Comparison of ENCODE assay signal across 25 mouse cellular contexts in genomic region chr6:115911763-115912162, GRCm38 (mm10). TPM values are rescaled to one million over a fixed set of nuclear protein-coding genes. Genes with fewer than 3 reads are reported as not detected.
DNase-seq lines count a peak whose midpoint lies in the region; ATAC-seq and TF ChIP-seq lines count a peak whose summit lies in the region.
"Had no signal": no experiment of that assay in that cellular context is flagged by ENCODE, and none has a peak within 500 bp of the region (broad histone marks: within the 10 kb centered on the region; RNA-seq: fewer than 3 reads in every experiment).

No protein-coding gene starts in this region.

- WGBS in kidney, adult 2 months = 79% methylated on average over 6 of the region's 6 CpGs
- WGBS in kidney, embryonic 14.5 days = 79% methylated on average over 6 of the region's 6 CpGs
- 66% methylated on average over 6 of the region's 6 CpGs for WGBS in heart, embryonic 16.5 days
- WGBS in thymus, adult 2 months = 95% methylated on average over 6 of the region's 6 CpGs

- no peak overlapping the region for H3K4me2 ChIP-seq in kidney, embryonic 14.5 days (replicated peaks; ENCODE audit: low read depth, low read length)
- no peak overlapping the region for H3K4me2 ChIP-seq in heart, embryonic 16.5 days (ENCODE audit: low read depth, low read length)
- H3K4me2 ChIP-seq: neural tube, embryonic 13.5 days had no signal

- no peak for TF ChIP-seq CTCF in gastrocnemius, adult 2 months (IDR thresholded peaks at IDR 0.05)
- TF ChIP-seq CTCF in kidney, adult 2 months (conservative IDR thresholded peaks at IDR 0.05; ENCODE audit: insufficient read depth, insufficient read length, low read depth, low read length) = no peak
- TF ChIP-seq CTCF in thymus, adult 2 months (IDR thresholded peaks at IDR 0.05; ENCODE audit: borderline replicate concordance, control insufficient read depth, extremely low read depth, insufficient read depth, low read length, poor library complexity) = no peak

- no peaks in the 10 kb centered on the region for H3K27me3 ChIP-seq in kidney, adult 2 months (replicated peaks; ENCODE audit: control insufficient read depth, insufficient read depth, low read length)
- no peaks in the 10 kb centered on the region for H3K27me3 ChIP-seq in kidney, embryonic 14.5 days (ENCODE audit: control insufficient read depth, insufficient read depth, low read length)
- no peaks in the 10 kb centered on the region for H3K27me3 ChIP-seq in heart, embryonic 16.5 days (ENCODE audit: control insufficient read depth, insufficient read depth, low read length)
- H3K27me3 ChIP-seq in thymus, adult 2 months (ENCODE audit: control insufficient read depth, insufficient read depth, low read length) = no peaks in the 10 kb centered on the region
- H3K27me3 ChIP-seq: neural tube, embryonic 13.5 days had no signal

- H3K4me1 ChIP-seq in kidney, adult 2 months (ENCODE audit: control insufficient read depth, insufficient read depth, low read length) = no peaks in the 10 kb centered on the region
- peaks cover 39% of the 10 kb centered on the region for H3K4me1 ChIP-seq in kidney, embryonic 14.5 days (ENCODE audit: control insufficient read depth, insufficient read depth, low read length)
- H3K4me1 ChIP-seq in brown adipose tissue, adult 24 weeks (ENCODE audit: control insufficient read depth, insufficient read depth, insufficient read length, low read length) = peaks cover 58% of the 10 kb centered on the region
- H3K4me1 ChIP-seq in heart, embryonic 16.5 days (ENCODE audit: control insufficient read depth, insufficient read depth, low read length) = peaks cover 65% of the 10 kb centered on the region
- peaks cover 17% of the 10 kb centered on the region for H3K4me1 ChIP-seq in thymus, adult 2 months (replicated peaks; ENCODE audit: control insufficient read depth, insufficient read depth, low read length)

- no peak overlapping the region for H3K4me3 ChIP-seq in gastrocnemius, adult 2 months
- no peak overlapping the region for H3K4me3 ChIP-seq in kidney, adult 2 months (ENCODE audit: insufficient read depth, low read depth, low read length)
- no peak overlapping the region for H3K4me3 ChIP-seq in kidney, embryonic 14.5 days (ENCODE audit: low read length)
- no peak overlapping the region for H3K4me3 ChIP-seq in brown adipose tissue, adult 24 weeks (ENCODE audit: insufficient read depth, low read depth, low read length)
- no peak overlapping the region for H3K4me3 ChIP-seq in heart, embryonic 16.5 days (ENCODE audit: low read length)
- H3K4me3 ChIP-seq in thymus, adult 2 months (ENCODE audit: control insufficient read depth, insufficient read depth, low read length) = no peak overlapping the region
- H3K4me3 ChIP-seq: limb, embryonic 10.5 days; megakaryocyte, embryonic 14.5 days; neural tube, embryonic 13.5 days had no signal

- H3K9ac ChIP-seq in kidney, embryonic 14.5 days (ENCODE audit: low read depth, low read length) = no peak overlapping the region
- no peak overlapping the region for H3K9ac ChIP-seq in heart, embryonic 16.5 days (ENCODE audit: low read length)
- H3K9ac ChIP-seq: liver, postnatal 0 days; neural tube, embryonic 13.5 days had no signal

- intact Hi-C loops in gastrocnemius, adult 2 months (cut with DNase I) = no loop called here

- H3K9me3 ChIP-seq in kidney, embryonic 14.5 days (ENCODE audit: control insufficient read depth, low read length) = no peaks in the 10 kb centered on the region
- H3K9me3 ChIP-seq in heart, embryonic 16.5 days (replicated peaks; ENCODE audit: control insufficient read depth, low read length) = no peaks in the 10 kb centered on the region
- H3K9me3 ChIP-seq: limb, embryonic 10.5 days; megakaryocyte, embryonic 14.5 days; neural tube, embryonic 13.5 days had no signal

- peak overlapping the region; percentile 76 for H3K27ac ChIP-seq in gastrocnemius, adult 2 months
- peak overlapping the region; percentile 59 for H3K27ac ChIP-seq in kidney, adult 2 months (ENCODE audit: insufficient read depth, low read depth, low read length)
- H3K27ac ChIP-seq in kidney, embryonic 14.5 days (ENCODE audit: low read depth, low read length) = no peak overlapping the region
- H3K27ac ChIP-seq in brown adipose tissue, adult 24 weeks (replicated peaks; ENCODE audit: low read depth, low read length) = peak overlapping the region; percentile 95
- peak overlapping the region; percentile 21 for H3K27ac ChIP-seq in heart, embryonic 16.5 days (ENCODE audit: low read length)
- H3K27ac ChIP-seq in thymus, adult 2 months (ENCODE audit: control insufficient read depth, insufficient read depth, low read length) = no peak overlapping the region
- H3K27ac ChIP-seq: limb, embryonic 10.5 days; neural tube, embryonic 13.5 days had no signal

- H3K36me3 ChIP-seq in kidney, adult 2 months (ENCODE audit: control insufficient read depth, insufficient read depth, low read length) = no peaks in the 10 kb centered on the region
- 0 out of 2 replicates have a peak, but pooled peaks cover 5% of the 10 kb centered on the region for H3K36me3 ChIP-seq in kidney, embryonic 14.5 days (ENCODE audit: control insufficient read depth, insufficient read depth, low read length)
- H3K36me3 ChIP-seq in heart, embryonic 16.5 days (ENCODE audit: control insufficient read depth, insufficient read depth) = peaks cover 7% of the 10 kb centered on the region; the same call in 1 of the 2 replicates
- no peaks in the 10 kb centered on the region for H3K36me3 ChIP-seq in thymus, adult 2 months (ENCODE audit: control insufficient read depth, insufficient read depth, low read length)

- TF ChIP-seq POLR2A in kidney, adult 2 months (IDR thresholded peaks at IDR 0.05; ENCODE audit: low read depth, low read length) = no peak
- TF ChIP-seq POLR2A in thymus, adult 2 months (IDR thresholded peaks at IDR 0.05; ENCODE audit: control insufficient read depth, extremely low read depth, insufficient read depth, low read length, poor library complexity) = no peak

- ATAC-seq in kidney, embryonic 14.5 days (ENCODE audit: low FRiP score, low TSS enrichment) = no peak
- no peak for ATAC-seq in heart, embryonic 16.5 days (replicated peaks; ENCODE audit: extremely low read depth, insufficient read depth, low FRiP score)
- ATAC-seq: liver, postnatal 0 days had no signal

- DNase-seq in gastrocnemius, adult 2 months = no peak
- no peak for DNase-seq in gastrocnemius, adult 8-10 months (ENCODE audit: low spot score in 2 of 2)
- peak; percentile 67 for DNase-seq in kidney, adult 2 months
- no peak for DNase-seq in thymus, adult 2 months
- DNase-seq: adrenal gland, postnatal 25 days; cerebellum, adult 11-12 months; cerebellum, postnatal 14 days; embryo, embryonic 11 days; layer of hippocampus, adult 9-11 months; liver, postnatal 0 days; midbrain, embryonic 14.5 days; spleen, adult 18-20 months had no signal

RNA-seq across cellular contexts. Expression of gene Rho, which starts 19.8 kb away (rescaled TPM):
- under 1 TPM in 1 of 2 experiments, not detected in 1; 0.06 TPM for total RNA-seq in gastrocnemius, adult 2 months (2021)
- not detected for total RNA-seq in gastrocnemius, adult 8-10 months (2022)
- polyA plus RNA-seq in kidney, adult 2 months (2012; rRNA removed) = 0.66 and 0.96 TPM in 2 replicates
- 0.06 TPM in 1 of 2 replicates, not detected in the other for polyA plus RNA-seq in kidney, embryonic 14.5 days (2014; fragmentation: Nextera tagmentation; extraction: Ambion mirVana)
- not detected in 2 replicates for polyA plus RNA-seq in brown adipose tissue, adult 24 weeks (2012; ENCODE audit: insufficient read depth, insufficient read length, missing spikeins)
- polyA plus RNA-seq in heart, embryonic 16.5 days (2015; fragmentation: Nextera tagmentation; extraction: Ambion mirVana) = 0.16 TPM in 1 of 2 replicates, not detected in the other
- 0.37 and 1.3 TPM in 2 replicates for polyA plus RNA-seq in thymus, adult 2 months (2012; rRNA removed)
- total RNA-seq: liver, adult 2 months had no signal
- polyA plus RNA-seq: liver, postnatal 0 days had no signal

RNA-seq across cellular contexts. Expression of gene H1foo, which starts 33.0 kb away (rescaled TPM):
- total RNA-seq in gastrocnemius, adult 2 months (2021) = not detected
- total RNA-seq in gastrocnemius, adult 8-10 months (2022) = not detected
- not detected in 2 replicates for polyA plus RNA-seq in kidney, adult 2 months (2012; rRNA removed)
- polyA plus RNA-seq in kidney, embryonic 14.5 days (2014; fragmentation: Nextera tagmentation; extraction: Ambion mirVana) = not detected in 2 replicates
- polyA plus RNA-seq in brown adipose tissue, adult 24 weeks (2012; ENCODE audit: insufficient read depth, insufficient read length, missing spikeins) = not detected in 2 replicates
- not detected in 2 replicates for polyA plus RNA-seq in heart, embryonic 16.5 days (2015; fragmentation: Nextera tagmentation; extraction: Ambion mirVana)
- 0.71 and 0.81 TPM in 2 replicates for polyA plus RNA-seq in thymus, adult 2 months (2012; rRNA removed)
- total RNA-seq: adrenal gland, postnatal 25 days; gastrocnemius, postnatal 4 days; left cerebral cortex, adult 8-10 months; liver, adult 2 months had no signal
- polyA plus RNA-seq: embryonic facial prominence, embryonic 14.5 days; hindbrain, embryonic 11.5 days; limb, embryonic 10.5 days; liver, adult 2 months; liver, postnatal 0 days; midbrain, embryonic 14.5 days; neural tube, embryonic 13.5 days; stomach, embryonic 14.5 days; urinary bladder, adult 2 months had no signal

RNA-seq across cellular contexts. Expression of gene Ift122, which starts 58.5 kb away (rescaled TPM):
- 1 to 10 TPM; 4.9 to 5.1 TPM for total RNA-seq in gastrocnemius, adult 2 months (2021)
- 1 to 10 TPM; 3.3 to 4.9 (median 4.0) TPM for total RNA-seq in gastrocnemius, adult 8-10 months (2022)
- polyA plus RNA-seq in kidney, adult 2 months (2012; rRNA removed) = 29.2 and 33.1 TPM in 2 replicates
- 19.0 and 33.3 TPM in 2 replicates for polyA plus RNA-seq in kidney, embryonic 14.5 days (2014; fragmentation: Nextera tagmentation; extraction: Ambion mirVana)
- 2.0 and 3.7 TPM in 2 replicates for polyA plus RNA-seq in brown adipose tissue, adult 24 weeks (2012; ENCODE audit: insufficient read depth, insufficient read length, missing spikeins)
- 21.4 and 23.0 TPM in 2 replicates for polyA plus RNA-seq in heart, embryonic 16.5 days (2015; fragmentation: Nextera tagmentation; extraction: Ambion mirVana)
- 7.6 and 8.8 TPM in 2 replicates for polyA plus RNA-seq in thymus, adult 2 months (2012; rRNA removed)

RNA-seq across cellular contexts. Expression of gene Mbd4, which starts 58.6 kb away (rescaled TPM):
- under 1 TPM; 0.75 to 0.77 TPM for total RNA-seq in gastrocnemius, adult 2 months (2021)
- 1 to 10 TPM in 2 of 4 experiments, under 1 TPM in 2; 0.80 to 1.2 (median 1.0) TPM for total RNA-seq in gastrocnemius, adult 8-10 months (2022)
- 1.6 and 1.9 TPM in 2 replicates for polyA plus RNA-seq in kidney, adult 2 months (2012; rRNA removed)
- polyA plus RNA-seq in kidney, embryonic 14.5 days (2014; fragmentation: Nextera tagmentation; extraction: Ambion mirVana) = 14.3 and 20.9 TPM in 2 replicates
- polyA plus RNA-seq in brown adipose tissue, adult 24 weeks (2012; ENCODE audit: insufficient read depth, insufficient read length, missing spikeins) = 0.48 and 1.0 TPM in 2 replicates
- polyA plus RNA-seq in heart, embryonic 16.5 days (2015; fragmentation: Nextera tagmentation; extraction: Ambion mirVana) = 10.2 and 12.5 TPM in 2 replicates
- 9.0 and 10.5 TPM in 2 replicates for polyA plus RNA-seq in thymus, adult 2 months (2012; rRNA removed)

Comparison
In these comparisons a context has a peak if more than half of its experiments do, and no peak if none do; other contexts are left out.
1. H3K27ac ChIP-seq: peak in gastrocnemius, adult 2 months (single experiment), kidney, adult 2 months (single experiment), brown adipose tissue, adult 24 weeks (single experiment) and heart, embryonic 16.5 days (single experiment); none in kidney, embryonic 14.5 days (single experiment) and thymus, adult 2 months (single experiment).